Mouse (Mus musculus) frontal cortex, postnatal 14 days (tissue): ENCODE results near the gene Col23a1.
"Not testable (repeated sequence)": the region's sequence is repeated elsewhere in the genome, so short reads cannot be mapped to it uniquely, and the experiment has no call there.

Experiments used
- DNase-seq, 2 experiments: peaks; one replicate each; pipeline ENCODE4 v3.0.0; 2022; ENCODE audit warnings: low spot score in 2 of 2

Gene Col23a1

DNA sequence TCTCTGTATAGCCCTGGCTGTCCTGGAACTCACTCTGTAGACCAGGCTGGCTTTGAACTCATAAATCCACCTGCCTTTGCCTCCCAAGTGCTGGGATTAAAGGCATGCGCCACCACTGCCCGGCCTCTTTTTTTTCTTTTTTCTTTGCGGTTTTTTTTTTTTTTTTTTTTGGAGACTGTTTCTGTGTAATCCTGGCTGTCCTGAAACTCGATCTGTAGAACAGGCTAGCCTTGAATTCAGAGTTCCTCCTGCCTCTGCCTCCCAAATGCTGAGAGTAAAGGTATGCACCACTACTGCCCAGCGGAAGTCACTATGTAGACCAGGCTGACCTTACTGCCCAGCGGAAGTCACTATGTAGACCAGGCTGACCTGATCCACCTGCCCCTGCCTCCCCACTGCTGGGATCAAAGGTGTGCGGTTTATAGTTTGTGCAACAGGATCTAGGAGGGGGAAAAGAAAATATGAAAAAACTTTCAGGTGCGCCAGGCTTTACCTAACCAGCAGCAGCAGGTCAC, 329.2 kb downstream of the Col23a1 start:
- DNase-seq, result no peak

- peak; percentile 92 to 93 for DNase-seq
These were observed 329.8 kb downstream of the Col23a1 start, which contains the start of gene Nhp2 for GRCm38 (mm10) chr11:51619409-51620060. TSS of gene Nhp2 (plus strand) at chr11:51619735.

DNA sequence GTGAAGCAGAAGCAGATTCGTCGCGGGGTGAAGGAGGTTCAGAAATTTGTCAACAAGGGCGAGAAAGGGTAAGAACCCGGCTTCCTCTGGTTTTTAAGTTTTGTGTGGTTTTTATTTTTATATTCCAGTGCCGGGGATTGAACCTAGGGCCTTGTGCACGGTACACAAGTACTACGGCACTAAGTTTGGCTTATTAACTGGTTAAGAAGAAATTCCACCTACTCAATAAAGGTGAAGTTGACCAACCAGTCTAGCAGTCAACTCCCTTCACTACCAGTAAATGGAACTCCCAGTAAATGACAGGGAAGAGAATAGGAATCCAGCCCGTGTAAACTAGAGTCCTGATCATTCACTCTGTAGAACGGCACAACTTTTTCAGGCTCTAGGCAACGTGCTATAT, 330.4 kb downstream of the Col23a1 start:
- DNase-seq, result no peak

- DNase-seq, result no peak
These were observed 332.1 kb downstream of the Col23a1 start for GRCm38 (mm10) chr11:51621776-51622175.

- peak; percentile 54 to 70 for DNase-seq
These were observed 333.3 kb downstream of the Col23a1 start for GRCm38 (mm10) chr11:51622971-51623491.

DNA sequence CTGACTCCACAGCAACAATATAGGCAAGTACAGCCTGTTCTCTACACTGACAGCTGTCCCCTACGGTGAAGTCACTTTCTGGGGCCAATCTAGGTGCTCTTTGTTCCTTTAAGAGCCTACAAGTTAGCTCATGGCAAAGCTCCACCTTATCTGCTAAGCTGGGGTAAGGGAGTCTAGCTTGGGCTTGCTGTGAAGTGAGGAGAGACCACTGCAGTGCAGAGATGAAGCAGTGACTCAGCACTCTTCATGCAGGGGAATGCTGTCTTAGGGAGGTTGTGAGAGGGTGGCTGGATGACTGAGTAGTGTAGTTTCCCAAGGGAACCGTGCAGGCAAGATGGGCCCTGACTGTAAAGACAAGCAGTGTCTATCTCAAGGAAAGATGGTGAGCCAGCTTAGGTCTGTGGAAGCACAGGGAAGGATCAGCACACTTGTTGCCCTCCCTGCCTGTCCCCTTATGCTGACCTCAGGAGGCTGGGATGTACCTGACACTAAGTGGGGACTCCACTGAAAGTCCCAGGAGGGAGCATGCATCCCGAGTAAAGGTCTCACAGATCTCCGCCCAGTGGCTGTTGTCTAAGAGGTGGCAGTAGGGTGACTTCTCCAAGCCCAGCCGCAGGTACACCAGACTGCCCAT, 335.6 kb downstream of the Col23a1 start:
- DNase-seq, result no peak

- DNase-seq, result no peak
These were observed 337.7 kb downstream of the Col23a1 start for GRCm38 (mm10) chr11:51627425-51627824.

DNA sequence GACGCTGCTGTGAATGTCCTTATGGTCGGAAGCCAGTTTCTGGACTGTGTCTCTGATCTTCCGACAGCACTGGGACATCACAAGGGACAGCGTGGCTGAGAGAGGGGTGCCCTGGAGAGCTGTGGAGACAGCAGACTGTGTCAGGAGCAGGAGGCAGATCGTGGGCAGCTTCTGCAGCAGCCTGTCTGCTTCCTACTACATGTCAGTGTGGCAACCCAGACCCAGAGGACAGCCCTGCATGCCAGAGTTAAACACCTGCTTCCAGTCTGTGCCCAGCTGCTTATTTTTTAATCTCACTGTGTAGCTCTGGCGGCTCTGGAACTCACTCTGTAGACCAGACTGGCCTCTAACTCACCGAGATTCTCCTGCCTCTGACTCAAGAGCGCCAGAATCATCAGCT, 338.2 kb downstream of the Col23a1 start:
- no peak for DNase-seq

DNA sequence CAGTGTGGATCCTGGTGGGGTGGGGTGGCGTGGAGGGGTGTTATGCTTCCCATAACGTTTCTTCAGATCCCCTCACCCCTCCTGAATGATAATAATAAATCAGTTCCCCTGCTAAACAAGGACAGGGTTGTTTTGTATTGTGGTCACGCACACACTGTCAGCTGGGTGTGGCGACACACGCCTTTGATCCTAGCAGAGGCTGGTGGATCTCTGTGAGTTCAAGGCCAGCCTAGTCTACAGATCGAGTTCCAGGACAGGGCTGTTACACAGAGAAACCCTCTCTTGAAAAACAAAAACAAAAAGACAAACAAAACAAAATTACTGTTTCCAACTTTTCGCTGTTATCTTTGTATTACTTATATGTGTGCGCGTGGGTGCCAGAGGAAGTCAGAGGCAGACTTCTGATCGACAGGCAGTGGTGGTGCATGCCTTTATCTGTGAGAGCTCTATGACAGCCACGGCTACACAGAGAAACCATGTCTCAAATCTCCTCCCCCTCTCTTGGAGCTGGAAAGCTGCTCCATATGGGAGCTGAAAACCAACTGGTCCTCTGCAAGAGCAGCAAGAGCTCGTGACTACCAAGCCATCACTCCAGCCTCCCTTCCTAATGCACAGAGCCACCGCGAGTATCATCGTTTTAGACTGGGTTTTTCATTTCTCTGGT, 340.1 kb downstream of the Col23a1 start:
- no peak for DNase-seq

DNA sequence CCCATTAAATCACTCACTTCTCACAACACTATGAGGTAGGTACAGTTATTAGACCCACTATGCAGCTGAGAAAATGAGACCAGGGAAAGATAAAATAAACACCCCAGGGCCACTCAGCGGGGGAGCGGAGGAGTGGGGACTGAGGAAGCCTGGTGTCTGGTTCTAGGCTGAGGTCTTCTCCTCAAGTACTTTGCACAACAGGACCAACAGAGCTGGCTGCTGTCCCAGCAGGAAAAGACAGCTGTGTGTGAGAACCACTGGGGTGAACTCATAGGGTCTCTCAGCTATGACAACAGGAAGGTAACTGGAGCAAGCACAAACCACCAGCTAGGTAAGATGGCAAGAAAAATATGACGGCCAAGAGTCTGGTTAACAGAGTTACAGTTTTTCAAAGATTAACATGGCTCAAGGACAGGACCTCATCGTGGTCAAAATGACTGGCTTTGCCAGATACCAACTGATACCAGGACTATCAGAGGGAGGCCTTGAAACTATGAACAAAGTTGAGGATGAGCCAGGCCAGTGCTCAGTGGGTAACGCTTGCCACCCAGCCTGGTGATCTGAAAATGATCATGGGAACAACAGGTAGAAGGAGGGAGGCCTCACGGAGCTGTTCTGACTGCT, 342.5 kb downstream of the Col23a1 start:
- no peak for DNase-seq

DNA sequence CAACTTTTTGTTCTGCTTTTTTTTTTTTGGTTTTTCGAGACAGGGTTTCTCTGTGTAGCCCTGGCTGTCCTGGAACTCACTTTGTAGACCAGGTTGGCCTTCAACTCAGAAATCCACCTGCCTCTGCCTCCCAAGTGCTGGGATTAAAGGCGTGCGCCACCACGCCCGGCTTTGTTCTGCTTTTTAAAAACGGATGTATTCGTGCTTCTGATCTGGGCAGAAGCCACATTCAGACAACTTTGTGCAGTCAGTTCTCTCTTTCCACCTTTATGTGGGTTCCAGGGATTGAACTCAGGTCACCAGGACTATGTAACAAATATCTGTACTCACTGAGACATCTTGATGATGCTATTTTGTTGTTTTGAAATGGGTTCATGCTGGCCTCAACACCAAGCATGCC, 343.5 kb downstream of the Col23a1 start:
- not testable (repeated sequence) for DNase-seq
